Mouse (Mus musculus): ENCODE data around the gene Gm9887. TPM values are rescaled to one million over a fixed set of nuclear protein-coding genes. Genes with fewer than 3 reads are reported as not detected.

Gm9887 gene
- 0.80 and 0.94 TPM in 2 replicates for polyA plus RNA-seq (2015; fragmentation: Nextera tagmentation; extraction: Ambion mirVana)

- Histone ChIP-seq H3K9ac (ENCODE audit: low read length) (peak within 1 kb of the TSS; percentile 98), H3K36me3 (ENCODE audit: control insufficient read depth, insufficient read depth, low read length) (no peaks in the 10 kb centered on the region), H3K4me3 (replicated peaks; ENCODE audit: low read length) (peak within 1 kb of the TSS; percentile 87), H3K9me3 (replicated peaks; ENCODE audit: control insufficient read depth, low read length) (no peaks in the 10 kb centered on the region), H3K4me2 (ENCODE audit: low read depth, low read length) (peak within 1 kb of the TSS; percentile 94), H3K4me1 (ENCODE audit: control insufficient read depth, insufficient read depth, low read length) (peaks cover 7% of the 10 kb centered on the region), H3K27me3 (ENCODE audit: control insufficient read depth, insufficient read depth, low read length) (no peaks in the 10 kb centered on the region), H3K27ac (ENCODE audit: low read length) (peak within 1 kb of the TSS; percentile 100)
- WGBS: under 1% methylated on average over 106 of the region's 121 CpGs
- peak; percentile 95 for ATAC-seq (ENCODE audit: insufficient read depth, low FRiP score)
Measured at GRCm38 (mm10) chr12:69371854-69372671, at the start of gene Gm9887, which contains the start of gene Arf6. Gene Gm9887, minus strand, starts transcription at chr12:69372458. Gene Arf6, plus strand, starts transcription at chr12:69372150.

- ATAC-seq (ENCODE audit: insufficient read depth, low FRiP score): no peak
- Histone ChIP-seq H3K4me3 (replicated peaks; ENCODE audit: low read length) (no peak overlapping the region), H3K4me2 (ENCODE audit: low read depth, low read length) (no peak overlapping the region), H3K9me3 (replicated peaks; ENCODE audit: control insufficient read depth, low read length) (no peaks in the 10 kb centered on the region), H3K27ac (ENCODE audit: low read length) (no peak overlapping the region), H3K36me3 (ENCODE audit: control insufficient read depth, insufficient read depth, low read length) (no peaks in the 10 kb centered on the region), H3K4me1 (ENCODE audit: control insufficient read depth, insufficient read depth, low read length) (peaks cover 3% of the 10 kb centered on the region; the same call in 1 of the 2 replicates), H3K27me3 (ENCODE audit: control insufficient read depth, insufficient read depth, low read length) (no peaks in the 10 kb centered on the region), H3K9ac (ENCODE audit: low read length) (no peak overlapping the region)
- WGBS: 63% methylated on average over 3 of the region's 3 CpGs
Measured at GRCm38 (mm10) chr12:69420716-69421115, 48.5 kb upstream of the Gm9887 start.

- no peak overlapping the region for H3K4me2 ChIP-seq (ENCODE audit: low read depth, low read length)
- H3K36me3 ChIP-seq (ENCODE audit: control insufficient read depth, insufficient read depth, low read length): no peaks in the 10 kb centered on the region
- H3K4me3 ChIP-seq (replicated peaks; ENCODE audit: low read length): no peak overlapping the region
- no peaks in the 10 kb centered on the region; the same call in 1 of the 2 replicates for H3K4me1 ChIP-seq (ENCODE audit: control insufficient read depth, insufficient read depth, low read length)
- no peak overlapping the region for H3K9ac ChIP-seq (ENCODE audit: low read length)
- ATAC-seq (ENCODE audit: insufficient read depth, low FRiP score): no peak
- H3K27me3 ChIP-seq (ENCODE audit: control insufficient read depth, insufficient read depth, low read length): no peaks in the 10 kb centered on the region
- 66% methylated on average over 4 of the region's 4 CpGs for WGBS
- no peaks in the 10 kb centered on the region for H3K9me3 ChIP-seq (replicated peaks; ENCODE audit: control insufficient read depth, low read length)
- 0 out of 2 replicates have a peak overlapping the region, but pooled peaks have one; percentile 2 for H3K27ac ChIP-seq (ENCODE audit: low read length)
Measured at GRCm38 (mm10) chr12:69419606-69420005, 47.3 kb upstream of the Gm9887 start.

- Histone ChIP-seq H3K4me3 (replicated peaks; ENCODE audit: low read length) (no peak overlapping the region), H3K27ac (ENCODE audit: low read length) (0 out of 2 replicates have a peak overlapping the region, but pooled peaks have one; percentile 2), H3K9ac (ENCODE audit: low read length) (no peak overlapping the region), H3K9me3 (replicated peaks; ENCODE audit: control insufficient read depth, low read length) (no peaks in the 10 kb centered on the region), H3K27me3 (ENCODE audit: control insufficient read depth, insufficient read depth, low read length) (no peaks in the 10 kb centered on the region), H3K4me2 (ENCODE audit: low read depth, low read length) (no peak overlapping the region), H3K4me1 (ENCODE audit: control insufficient read depth, insufficient read depth, low read length) (no peaks in the 10 kb centered on the region; the same call in 1 of the 2 replicates), H3K36me3 (ENCODE audit: control insufficient read depth, insufficient read depth, low read length) (no peaks in the 10 kb centered on the region)
- no peak for ATAC-seq (ENCODE audit: insufficient read depth, low FRiP score)
- WGBS: 51% methylated on average over 14 of the region's 14 CpGs
Measured at GRCm38 (mm10) chr12:69419017-69419605, 46.9 kb upstream of the Gm9887 start.

- Histone ChIP-seq H3K4me2 (ENCODE audit: low read depth, low read length) (no peak overlapping the region), H3K36me3 (ENCODE audit: control insufficient read depth, insufficient read depth, low read length) (no peaks in the 10 kb centered on the region), H3K4me1 (ENCODE audit: control insufficient read depth, insufficient read depth, low read length) (no peaks in the 10 kb centered on the region; the same call in 1 of the 2 replicates), H3K9ac (ENCODE audit: low read length) (no peak overlapping the region), H3K4me3 (replicated peaks; ENCODE audit: low read length) (no peak overlapping the region), H3K27me3 (ENCODE audit: control insufficient read depth, insufficient read depth, low read length) (no peaks in the 10 kb centered on the region), H3K27ac (ENCODE audit: low read length) (no peak overlapping the region), H3K9me3 (replicated peaks; ENCODE audit: control insufficient read depth, low read length) (no peaks in the 10 kb centered on the region)
- 88% methylated on average over 13 of the region's 13 CpGs for WGBS
- ATAC-seq (ENCODE audit: insufficient read depth, low FRiP score): no peak
Measured at GRCm38 (mm10) chr12:69418606-69419005, 46.3 kb upstream of the Gm9887 start.

- no peaks in the 10 kb centered on the region for H3K36me3 ChIP-seq (ENCODE audit: control insufficient read depth, insufficient read depth, low read length)
- WGBS: 57% methylated on average over 9 of the region's 9 CpGs
- H3K27ac ChIP-seq (ENCODE audit: low read length): no peak overlapping the region
- no peak overlapping the region for H3K9ac ChIP-seq (ENCODE audit: low read length)
- H3K4me2 ChIP-seq (ENCODE audit: low read depth, low read length): no peak overlapping the region
- H3K9me3 ChIP-seq (replicated peaks; ENCODE audit: control insufficient read depth, low read length): no peaks in the 10 kb centered on the region
- H3K4me1 ChIP-seq (ENCODE audit: control insufficient read depth, insufficient read depth, low read length): no peaks in the 10 kb centered on the region; the same call in 1 of the 2 replicates
- H3K27me3 ChIP-seq (ENCODE audit: control insufficient read depth, insufficient read depth, low read length): no peaks in the 10 kb centered on the region
- no peak for ATAC-seq (ENCODE audit: insufficient read depth, low FRiP score)
- H3K4me3 ChIP-seq (replicated peaks; ENCODE audit: low read length): no peak overlapping the region
Measured at GRCm38 (mm10) chr12:69417701-69418291, 45.5 kb upstream of the Gm9887 start.

- ATAC-seq (ENCODE audit: insufficient read depth, low FRiP score): peak; percentile 76; the same call in 1 of the 2 replicates
- WGBS: 61% methylated on average over 7 of the region's 7 CpGs
Measured at GRCm38 (mm10) chr12:69416793-69417192, 44.5 kb upstream of the Gm9887 start.

GRCm38 (mm10) chr12:69414826-69415572 lies 42.7 kb upstream of the Gm9887 start:
- no peaks in the 10 kb centered on the region for H3K9me3 ChIP-seq (replicated peaks; ENCODE audit: control insufficient read depth, low read length)
- H3K9ac ChIP-seq (ENCODE audit: low read length): no peak overlapping the region
- ATAC-seq (ENCODE audit: insufficient read depth, low FRiP score): no peak
- 70% methylated on average over 4 of the region's 4 CpGs for WGBS
- no peaks in the 10 kb centered on the region; the same call in 1 of the 2 replicates for H3K4me1 ChIP-seq (ENCODE audit: control insufficient read depth, insufficient read depth, low read length)
- no peak overlapping the region for H3K4me3 ChIP-seq (replicated peaks; ENCODE audit: low read length)
- no peak overlapping the region for H3K27ac ChIP-seq (ENCODE audit: low read length)
- H3K4me2 ChIP-seq (ENCODE audit: low read depth, low read length): no peak overlapping the region
- H3K36me3 ChIP-seq (ENCODE audit: control insufficient read depth, insufficient read depth, low read length): no peaks in the 10 kb centered on the region
- H3K27me3 ChIP-seq (ENCODE audit: control insufficient read depth, insufficient read depth, low read length): no peaks in the 10 kb centered on the region

More at GRCm38 (mm10) chr12:69416793-69417192, 44.5 kb upstream of the Gm9887 start:
- Histone ChIP-seq H3K9me3 (replicated peaks; ENCODE audit: control insufficient read depth, low read length) (no peaks in the 10 kb centered on the region), H3K36me3 (ENCODE audit: control insufficient read depth, insufficient read depth, low read length) (no peaks in the 10 kb centered on the region), H3K9ac (ENCODE audit: low read length) (no peak overlapping the region), H3K4me1 (ENCODE audit: control insufficient read depth, insufficient read depth, low read length) (no peaks in the 10 kb centered on the region; the same call in 1 of the 2 replicates), H3K4me3 (replicated peaks; ENCODE audit: low read length) (no peak overlapping the region), H3K4me2 (ENCODE audit: low read depth, low read length) (no peak overlapping the region), H3K27ac (ENCODE audit: low read length) (peak overlapping the region; percentile 39; the same call in 1 of the 2 replicates), H3K27me3 (ENCODE audit: control insufficient read depth, insufficient read depth, low read length) (no peaks in the 10 kb centered on the region)

Measured in stomach, embryonic 16.5 days (tissue).